Mouse (Mus musculus): Measurements from ENCODE around the gene Alcam. TPM values are rescaled to one million over a fixed set of nuclear protein-coding genes. Genes with fewer than 3 reads are reported as not detected.

The Alcam gene
- polyA plus RNA-seq, 1 experiment: 1.9 TPM

DNA sequence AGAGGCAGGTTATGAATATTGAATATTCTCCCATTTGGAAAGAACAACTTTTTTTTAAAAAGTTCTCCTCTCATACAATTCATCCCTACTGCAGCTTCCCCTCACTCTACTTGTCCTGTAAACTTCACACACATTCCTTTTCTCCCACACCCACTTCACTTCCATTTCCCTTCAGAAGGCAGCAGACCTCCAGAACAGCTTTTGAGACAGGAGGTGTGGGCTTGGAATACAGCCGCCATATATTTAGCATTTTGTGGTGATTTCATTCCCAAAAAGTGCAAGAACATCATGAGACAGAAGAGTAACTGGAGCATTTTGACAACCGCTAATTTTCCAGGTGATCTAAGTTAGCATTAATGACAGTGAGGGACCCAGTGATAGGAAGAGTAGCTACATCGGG lies 47.8 kb downstream of the Alcam start:
- Histone ChIP-seq H3K27ac (ENCODE audit: control insufficient read depth, insufficient read depth, low read depth, low read length) (no peak overlapping the region), H3K36me3 (ENCODE audit: control insufficient read depth, insufficient read depth, low read length) (no peaks in the 10 kb centered on the region), H3K4me3 (ENCODE audit: control insufficient read depth, low read depth, low read length) (no peak overlapping the region), H3K27me3 (ENCODE audit: control insufficient read depth, insufficient read depth, low read length) (no peaks in the 10 kb centered on the region), H3K4me1 (ENCODE audit: control insufficient read depth, insufficient read depth, low read length) (no peaks in the 10 kb centered on the region)
- TF ChIP-seq POLR2A (IDR thresholded peaks at IDR 0.05; ENCODE audit: control insufficient read depth, low read depth, low read length) (no peak), CTCF (IDR thresholded peaks at IDR 0.05; ENCODE audit: control insufficient read depth, insufficient read depth, insufficient replicate concordance, low read depth, low read length) (no peak)

DNA sequence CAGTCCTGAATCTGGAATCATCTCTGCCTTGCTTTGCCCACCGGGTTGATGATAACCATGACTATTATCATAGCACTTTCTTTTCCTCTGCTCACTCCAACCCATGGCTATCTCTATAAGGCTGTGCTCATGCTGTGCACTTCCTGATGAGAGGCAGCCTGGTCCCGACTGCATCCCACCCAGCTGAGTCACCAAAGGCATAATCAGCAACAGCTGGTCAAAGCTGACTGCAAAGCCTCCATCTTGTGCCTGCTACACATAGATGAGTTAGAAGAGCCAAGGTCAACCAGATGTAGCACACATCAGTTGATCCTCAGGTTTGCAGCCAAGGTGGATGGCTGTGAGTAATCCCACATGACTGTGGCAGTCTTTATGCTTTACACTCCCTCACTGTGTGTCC lies 48.6 kb downstream of the Alcam start:
- H3K4me1 ChIP-seq (ENCODE audit: control insufficient read depth, insufficient read depth, low read length): no peaks in the 10 kb centered on the region
- no peak for TF ChIP-seq POLR2A (IDR thresholded peaks at IDR 0.05; ENCODE audit: control insufficient read depth, low read depth, low read length)
- no peak for TF ChIP-seq CTCF (IDR thresholded peaks at IDR 0.05; ENCODE audit: control insufficient read depth, insufficient read depth, insufficient replicate concordance, low read depth, low read length)
- no peaks in the 10 kb centered on the region for H3K36me3 ChIP-seq (ENCODE audit: control insufficient read depth, insufficient read depth, low read length)
- no peaks in the 10 kb centered on the region for H3K27me3 ChIP-seq (ENCODE audit: control insufficient read depth, insufficient read depth, low read length)
- no peak overlapping the region for H3K4me3 ChIP-seq (ENCODE audit: control insufficient read depth, low read depth, low read length)
- H3K27ac ChIP-seq (ENCODE audit: control insufficient read depth, insufficient read depth, low read depth, low read length): no peak overlapping the region

DNA sequence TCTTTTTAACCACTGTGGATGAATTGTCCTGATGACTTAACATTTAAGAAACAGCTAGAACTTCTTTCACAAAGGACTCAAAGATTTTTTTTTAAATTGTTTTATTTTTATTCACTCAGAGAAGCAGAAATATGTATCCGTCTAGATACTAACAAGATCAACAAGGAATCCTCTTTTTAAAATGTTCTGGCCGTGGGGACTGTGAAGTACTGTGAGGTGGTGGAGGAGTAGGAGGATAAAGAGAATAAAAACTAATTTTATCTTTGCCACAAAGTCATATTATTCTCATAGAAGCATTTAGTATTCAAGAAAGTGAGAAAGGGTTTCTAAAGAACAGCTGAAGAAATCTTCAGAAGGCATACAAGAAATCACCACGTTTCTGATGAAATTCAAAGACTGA lies 54.8 kb downstream of the Alcam start:
- no peaks in the 10 kb centered on the region for H3K36me3 ChIP-seq (ENCODE audit: control insufficient read depth, insufficient read depth, low read length)
- TF ChIP-seq CTCF (IDR thresholded peaks at IDR 0.05; ENCODE audit: control insufficient read depth, insufficient read depth, insufficient replicate concordance, low read depth, low read length): no peak
- TF ChIP-seq POLR2A (IDR thresholded peaks at IDR 0.05; ENCODE audit: control insufficient read depth, low read depth, low read length): no peak
- H3K4me3 ChIP-seq (ENCODE audit: control insufficient read depth, low read depth, low read length): no peak overlapping the region
- no peaks in the 10 kb centered on the region for H3K4me1 ChIP-seq (ENCODE audit: control insufficient read depth, insufficient read depth, low read length)
- no peaks in the 10 kb centered on the region for H3K27me3 ChIP-seq (ENCODE audit: control insufficient read depth, insufficient read depth, low read length)
- no peak overlapping the region for H3K27ac ChIP-seq (ENCODE audit: control insufficient read depth, insufficient read depth, low read depth, low read length)

DNA sequence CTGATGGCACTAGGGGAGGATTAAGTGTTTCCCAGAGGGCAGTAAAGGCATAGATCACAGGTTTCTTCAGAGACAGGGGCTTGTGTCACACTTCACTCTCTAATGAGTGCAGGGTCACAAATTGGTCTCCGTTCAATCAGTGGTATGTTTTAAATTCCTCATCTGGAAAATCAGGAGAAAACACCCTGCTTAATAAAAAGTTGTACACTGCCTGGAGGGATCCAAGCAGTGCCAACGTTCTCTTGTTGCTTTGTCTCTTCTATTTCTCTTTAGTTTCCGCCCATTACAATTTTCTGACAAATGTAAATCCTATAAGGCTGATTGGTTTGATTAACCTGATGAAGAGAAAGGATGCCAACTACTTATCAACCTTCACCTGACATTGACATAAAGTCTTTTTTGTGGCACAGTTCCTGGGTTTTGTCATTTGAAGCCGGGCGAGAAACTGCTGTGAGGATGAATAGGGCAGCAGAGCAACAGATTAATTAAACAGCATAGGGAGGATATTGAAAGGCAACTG lies 67.0 kb downstream of the Alcam start:
- no peaks in the 10 kb centered on the region for H3K36me3 ChIP-seq (ENCODE audit: control insufficient read depth, insufficient read depth, low read length)
- H3K27me3 ChIP-seq (ENCODE audit: control insufficient read depth, insufficient read depth, low read length): no peaks in the 10 kb centered on the region
- no peaks in the 10 kb centered on the region for H3K4me1 ChIP-seq (ENCODE audit: control insufficient read depth, insufficient read depth, low read length)
- no peak overlapping the region for H3K27ac ChIP-seq (ENCODE audit: control insufficient read depth, insufficient read depth, low read depth, low read length)
- H3K4me3 ChIP-seq (ENCODE audit: control insufficient read depth, low read depth, low read length): no peak overlapping the region
- TF ChIP-seq POLR2A (IDR thresholded peaks at IDR 0.05; ENCODE audit: control insufficient read depth, low read depth, low read length): no peak

DNA sequence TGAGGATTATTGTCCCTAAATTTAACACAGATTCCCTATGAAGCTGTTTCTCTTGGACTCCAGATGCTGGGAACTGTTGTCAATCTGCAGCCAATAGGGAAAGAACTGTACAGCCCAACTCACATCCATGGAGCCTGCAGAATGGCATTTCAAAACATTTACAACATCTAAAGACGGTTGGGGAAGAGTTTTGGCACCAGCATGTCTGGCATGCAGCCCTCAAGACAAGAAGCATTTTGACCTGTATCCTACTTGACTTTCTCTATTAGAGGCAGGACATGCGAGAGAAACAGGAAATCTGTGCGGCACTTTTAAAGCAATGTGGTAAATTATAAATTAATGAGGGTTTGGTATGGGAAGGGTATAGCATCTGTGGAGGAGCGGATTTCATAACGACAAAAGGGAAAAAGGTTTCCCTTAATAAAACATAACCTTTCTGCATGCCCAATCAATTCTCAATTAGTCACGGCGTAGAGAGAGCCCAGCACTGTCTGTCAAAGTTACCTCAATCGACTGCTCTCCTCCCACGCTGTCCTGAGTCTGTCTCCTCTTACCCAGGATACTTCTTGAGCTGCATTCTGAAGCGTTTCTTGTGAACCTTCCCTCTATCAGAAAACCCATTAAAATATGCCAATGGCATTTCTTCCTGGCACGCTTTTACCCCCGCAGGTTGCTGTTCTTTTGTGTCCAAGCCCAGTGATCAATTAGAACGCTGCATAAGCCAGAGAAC lies 70.3 kb downstream of the Alcam start:
- Histone ChIP-seq H3K4me3 (ENCODE audit: control insufficient read depth, low read depth, low read length) (no peak overlapping the region), H3K4me1 (ENCODE audit: control insufficient read depth, insufficient read depth, low read length) (no peaks in the 10 kb centered on the region), H3K27ac (ENCODE audit: control insufficient read depth, insufficient read depth, low read depth, low read length) (no peak overlapping the region), H3K36me3 (ENCODE audit: control insufficient read depth, insufficient read depth, low read length) (no peaks in the 10 kb centered on the region), H3K27me3 (ENCODE audit: control insufficient read depth, insufficient read depth, low read length) (no peaks in the 10 kb centered on the region)
- TF ChIP-seq CTCF (IDR thresholded peaks at IDR 0.05; ENCODE audit: control insufficient read depth, insufficient read depth, insufficient replicate concordance, low read depth, low read length) (no peak), POLR2A (IDR thresholded peaks at IDR 0.05; ENCODE audit: control insufficient read depth, low read depth, low read length) (no peak)

DNA sequence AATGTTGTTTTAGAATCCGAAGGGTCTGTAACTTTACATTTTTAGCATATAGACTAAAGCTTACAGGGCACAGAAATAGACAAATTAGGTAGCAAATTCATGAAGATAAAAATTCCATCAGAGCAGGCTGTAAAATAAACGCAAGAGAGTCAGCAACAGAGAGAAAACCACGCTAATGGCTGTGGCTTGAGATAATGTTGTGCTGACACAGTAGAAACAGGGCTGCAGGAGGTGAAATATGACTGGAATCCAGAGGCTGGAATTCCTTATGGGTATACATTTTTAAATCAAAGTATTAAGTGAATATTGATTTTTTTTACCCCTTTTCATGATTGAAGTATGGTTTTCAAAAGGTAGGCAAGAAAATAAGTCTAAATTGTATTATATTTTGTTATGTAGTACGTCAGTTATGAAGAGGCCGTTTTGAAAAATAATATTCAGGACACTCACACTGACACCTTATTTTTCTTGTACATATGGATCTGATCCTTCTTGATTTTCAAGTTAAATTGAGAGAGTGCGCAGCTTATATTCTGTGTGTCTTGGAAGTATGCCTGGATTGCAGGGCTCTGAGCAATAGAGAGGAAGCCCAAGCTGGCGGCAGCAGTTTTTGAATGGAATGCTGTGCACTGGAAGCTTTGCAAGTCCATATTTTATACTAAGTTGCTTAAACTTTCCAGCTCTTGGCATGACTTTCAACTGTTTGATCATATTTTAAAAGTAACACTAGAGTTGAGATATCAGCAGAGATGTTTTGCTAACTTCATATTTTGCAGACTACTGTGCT lies 74.9 kb downstream of the Alcam start:
- Histone ChIP-seq H3K36me3 (ENCODE audit: control insufficient read depth, insufficient read depth, low read length) (no peaks in the 10 kb centered on the region), H3K27me3 (ENCODE audit: control insufficient read depth, insufficient read depth, low read length) (no peaks in the 10 kb centered on the region), H3K4me3 (ENCODE audit: control insufficient read depth, low read depth, low read length) (no peak overlapping the region), H3K27ac (ENCODE audit: control insufficient read depth, insufficient read depth, low read depth, low read length) (no peak overlapping the region), H3K4me1 (ENCODE audit: control insufficient read depth, insufficient read depth, low read length) (no peaks in the 10 kb centered on the region)
- TF ChIP-seq POLR2A (IDR thresholded peaks at IDR 0.05; ENCODE audit: control insufficient read depth, low read depth, low read length) (no peak), CTCF (IDR thresholded peaks at IDR 0.05; ENCODE audit: control insufficient read depth, insufficient read depth, insufficient replicate concordance, low read depth, low read length) (no peak)

DNA sequence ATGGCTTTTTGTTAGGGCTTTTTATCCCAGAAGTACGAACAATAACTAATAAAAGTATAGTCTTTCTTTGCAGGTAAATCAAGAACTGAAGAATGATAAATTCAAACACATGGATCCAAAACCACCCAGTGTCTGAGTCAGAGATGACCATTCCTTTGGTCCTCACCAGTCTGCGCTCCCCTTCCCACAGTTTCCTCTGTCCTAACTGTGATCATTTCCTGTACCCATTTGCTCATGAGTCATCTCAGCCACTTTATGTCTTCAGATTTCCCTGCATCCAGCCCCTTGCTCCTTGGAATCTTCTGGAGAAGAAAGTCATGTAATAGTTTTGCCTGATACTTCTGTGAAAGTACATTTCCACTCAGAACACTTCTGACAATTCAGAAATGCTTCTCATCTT lies 77.0 kb downstream of the Alcam start:
- no peaks in the 10 kb centered on the region for H3K4me1 ChIP-seq (ENCODE audit: control insufficient read depth, insufficient read depth, low read length)
- no peaks in the 10 kb centered on the region for H3K27me3 ChIP-seq (ENCODE audit: control insufficient read depth, insufficient read depth, low read length)
- H3K4me3 ChIP-seq (ENCODE audit: control insufficient read depth, low read depth, low read length): no peak overlapping the region
- H3K36me3 ChIP-seq (ENCODE audit: control insufficient read depth, insufficient read depth, low read length): no peaks in the 10 kb centered on the region
- no peak for TF ChIP-seq CTCF (IDR thresholded peaks at IDR 0.05; ENCODE audit: control insufficient read depth, insufficient read depth, insufficient replicate concordance, low read depth, low read length)
- no peak for TF ChIP-seq POLR2A (IDR thresholded peaks at IDR 0.05; ENCODE audit: control insufficient read depth, low read depth, low read length)
- H3K27ac ChIP-seq (ENCODE audit: control insufficient read depth, insufficient read depth, low read depth, low read length): no peak overlapping the region

All from testis, adult 2 months (tissue).